Mouse (Mus musculus) forebrain, embryonic 16.5 days (tissue): ENCODE measurements around the gene Mov10. TPM values are rescaled to one million over a fixed set of nuclear protein-coding genes. Genes with fewer than 3 reads are reported as not detected.

Source experiments
- ATAC-seq: fragments of 200-750 bp; cut with Nextera tagmentation; 2 replicates; pipeline ENCODE4 v1.8.0; 2017; ENCODE audit warnings: mild to moderate bottlenecking, moderate library complexity
- H3K27ac ChIP-seq: fragments of 300-500 bp; sonication (generic); 2 replicates; pipeline ENCODE4 v1.5.1; 2014; ENCODE audit warnings: low read length, control low read depth
- H3K27me3 ChIP-seq: fragments of 300-500 bp; sonication (generic); replicated peaks from 2 replicates; pipeline ENCODE4 v1.6.1; 2014; ENCODE audit warnings: low read length; ENCODE audit not compliant: control insufficient read depth, insufficient read depth
- H3K36me3 ChIP-seq: fragments of 300-500 bp; sonication (generic); 2 replicates; pipeline ENCODE4 v1.6.1; 2014; ENCODE audit not compliant: control insufficient read depth, insufficient read depth
- H3K4me1 ChIP-seq: fragments of 300-500 bp; sonication (generic); replicated peaks from 2 replicates; pipeline ENCODE4 v1.6.1; 2014; ENCODE audit warnings: low read length; ENCODE audit not compliant: control insufficient read depth, insufficient read depth
- H3K4me2 ChIP-seq: fragments of 300-500 bp; sonication (generic); 2 replicates; pipeline ENCODE4 v1.6.1; 2014; ENCODE audit warnings: mild to moderate bottlenecking, low read length, control low read depth
- H3K4me3 ChIP-seq: fragments of 300-500 bp; sonication (generic); replicated peaks from 2 replicates; pipeline ENCODE4 v1.5.1; 2014; ENCODE audit warnings: mild to moderate bottlenecking, low read length, control low read depth
- H3K9ac ChIP-seq: fragments of 300-500 bp; sonication (generic); replicated peaks from 2 replicates; pipeline ENCODE4 v1.6.1; 2014; ENCODE audit warnings: low read depth, low read length, control low read depth
- H3K9me3 ChIP-seq: fragments of 300-500 bp; sonication (generic); 2 replicates; pipeline ENCODE4 v1.6.1; 2016; ENCODE audit warnings: low read length; ENCODE audit not compliant: control insufficient read depth
- WGBS: fragments of 180-500 bp; shearing (Covaris S2); extraction: QIAGEN DNeasy Blood & Tissue Kit; methylation state at CpG from one replicate; pipeline ENCODE4 v1.1.7; 2014; 5-methylcytosine and 5-hydroxymethylcytosine counted together
- polyA plus RNA-seq: library from polyadenylated mRNA; unstranded; fragments of >200 nt; fragmentation: Nextera tagmentation; extraction: Ambion mirVana; gene quantifications from 2 replicates; pipeline ENCODE4 v1.2.1, GENCODE M21; 2015

Mov10 gene
- polyA plus RNA-seq, 1 experiment from 2014 or later: 8.7 TPM

- no peak overlapping the region for H3K27ac ChIP-seq
- no peak overlapping the region for H3K4me3 ChIP-seq
- ATAC-seq: no peak
- H3K27me3 ChIP-seq: no peaks in the 10 kb centered on the region
- peaks cover 7% of the 10 kb centered on the region for H3K36me3 ChIP-seq
- no peaks in the 10 kb centered on the region for H3K9me3 ChIP-seq
- no peaks in the 10 kb centered on the region for H3K4me1 ChIP-seq
- H3K9ac ChIP-seq: no peak overlapping the region
- no peak overlapping the region for H3K4me2 ChIP-seq
- 96% methylated on average over 4 of the region's 4 CpGs for WGBS
Measured at GRCm38 (mm10) chr3:104846601-104847000, 28.2 kb upstream of the Mov10 start.

GRCm38 (mm10) chr3:104841049-104841448, 22.7 kb upstream of the Mov10 start:
- Histone ChIP-seq H3K4me3 (no peak overlapping the region), H3K36me3 (peaks cover 13% of the 10 kb centered on the region), H3K4me2 (no peak overlapping the region), H3K9me3 (no peaks in the 10 kb centered on the region), H3K27me3 (no peaks in the 10 kb centered on the region), H3K4me1 (no peaks in the 10 kb centered on the region), H3K9ac (no peak overlapping the region), H3K27ac (no peak overlapping the region)
- 98% methylated on average over 5 of the region's 5 CpGs for WGBS
- ATAC-seq: no peak

- no peak overlapping the region for H3K4me3 ChIP-seq
- WGBS: 98% methylated on average over 3 of the region's 3 CpGs
- H3K9ac ChIP-seq: no peak overlapping the region
- H3K27me3 ChIP-seq: no peaks in the 10 kb centered on the region
- no peak for ATAC-seq
- H3K27ac ChIP-seq: no peak overlapping the region
- H3K4me2 ChIP-seq: no peak overlapping the region
- H3K9me3 ChIP-seq: no peaks in the 10 kb centered on the region
- H3K4me1 ChIP-seq: no peaks in the 10 kb centered on the region
- H3K36me3 ChIP-seq: peaks cover 19% of the 10 kb centered on the region
Measured at GRCm38 (mm10) chr3:104835797-104836196, 17.4 kb upstream of the Mov10 start.

GRCm38 (mm10) chr3:104822413-104822812, 4.0 kb upstream of the Mov10 start:
- H3K27me3 ChIP-seq: no peaks in the 10 kb centered on the region
- no peak overlapping the region for H3K9ac ChIP-seq
- peaks cover 8% of the 10 kb centered on the region for H3K4me1 ChIP-seq
- ATAC-seq: no peak
- no peak overlapping the region for H3K4me3 ChIP-seq
- 93% methylated on average over 3 of the region's 3 CpGs for WGBS
- H3K4me2 ChIP-seq: no peak overlapping the region
- no peak overlapping the region for H3K27ac ChIP-seq
- no peaks in the 10 kb centered on the region for H3K9me3 ChIP-seq
- H3K36me3 ChIP-seq: peaks cover 2% of the 10 kb centered on the region; the same call in 1 of the 2 replicates

- Histone ChIP-seq H3K4me2 (no peak overlapping the region), H3K4me3 (no peak overlapping the region), H3K27ac (no peak overlapping the region), H3K36me3 (peaks cover 2% of the 10 kb centered on the region; the same call in 1 of the 2 replicates), H3K4me1 (peaks cover 11% of the 10 kb centered on the region), H3K9ac (no peak overlapping the region), H3K27me3 (no peaks in the 10 kb centered on the region), H3K9me3 (no peaks in the 10 kb centered on the region)
- no peak for ATAC-seq
- 46% methylated on average over 1 of the region's 1 CpGs for WGBS
Measured at GRCm38 (mm10) chr3:104820426-104820825, 2.1 kb upstream of the Mov10 start.

DNA sequence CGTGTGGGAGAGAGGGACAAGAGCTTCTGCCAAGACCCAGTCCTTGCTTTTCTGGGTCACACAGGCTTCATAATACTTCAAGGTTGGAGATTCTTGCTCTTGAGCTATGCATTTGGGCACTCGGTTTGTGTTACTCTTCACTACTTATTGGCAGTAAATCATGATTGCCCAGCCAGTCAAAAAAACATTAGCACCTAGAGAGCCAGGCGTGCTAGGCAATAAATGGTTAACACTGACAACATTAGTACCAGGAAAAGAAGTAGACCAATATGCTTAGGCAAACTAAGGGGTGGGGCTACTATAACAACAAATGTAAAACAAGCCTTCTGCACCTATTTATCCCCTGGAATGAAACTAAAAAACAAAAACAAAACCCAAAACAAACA, 379 bp upstream of the Mov10 start:
- Histone ChIP-seq H3K9me3 (no peaks in the 10 kb centered on the region), H3K36me3 (no peaks in the 10 kb centered on the region), H3K27ac (no peak overlapping the region), H3K27me3 (no peaks in the 10 kb centered on the region), H3K9ac (no peak overlapping the region), H3K4me3 (peak overlapping the region; percentile 83; the same call in 1 of the 2 replicates), H3K4me1 (peaks cover 11% of the 10 kb centered on the region), H3K4me2 (peak overlapping the region; percentile 98)
- no peak for ATAC-seq
- WGBS: 7% methylated on average over 3 of the region's 3 CpGs

DNA sequence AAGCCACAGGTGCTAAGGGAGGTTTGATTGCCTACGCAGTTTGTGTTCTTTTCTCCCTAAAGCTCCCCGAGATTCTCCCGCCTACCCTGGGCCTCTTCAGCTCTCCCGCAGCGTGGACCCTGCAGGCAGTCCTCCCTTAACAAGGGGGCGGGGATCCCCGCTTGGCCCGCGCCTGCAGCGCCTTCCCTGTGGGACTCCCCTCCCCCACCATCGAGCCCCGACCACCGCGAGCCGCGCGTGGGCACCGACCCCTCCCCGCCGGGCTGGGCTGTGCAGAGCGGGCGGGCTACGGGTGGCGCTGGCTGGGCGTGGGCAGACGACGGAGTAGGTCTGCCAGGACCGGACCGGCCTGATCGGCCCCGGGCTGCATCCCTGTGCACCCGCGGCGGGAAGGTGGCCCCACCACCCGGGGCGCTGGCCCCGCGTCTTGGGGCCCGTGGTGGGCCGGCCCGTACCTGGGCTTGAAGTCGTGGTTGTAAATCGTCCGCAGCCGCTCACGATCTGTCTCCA, 827 bp downstream of the Mov10 start:
- WGBS: under 1% methylated on average over 44 of the region's 46 CpGs
- H3K9ac ChIP-seq: peak overlapping the region; percentile 82

DNA sequence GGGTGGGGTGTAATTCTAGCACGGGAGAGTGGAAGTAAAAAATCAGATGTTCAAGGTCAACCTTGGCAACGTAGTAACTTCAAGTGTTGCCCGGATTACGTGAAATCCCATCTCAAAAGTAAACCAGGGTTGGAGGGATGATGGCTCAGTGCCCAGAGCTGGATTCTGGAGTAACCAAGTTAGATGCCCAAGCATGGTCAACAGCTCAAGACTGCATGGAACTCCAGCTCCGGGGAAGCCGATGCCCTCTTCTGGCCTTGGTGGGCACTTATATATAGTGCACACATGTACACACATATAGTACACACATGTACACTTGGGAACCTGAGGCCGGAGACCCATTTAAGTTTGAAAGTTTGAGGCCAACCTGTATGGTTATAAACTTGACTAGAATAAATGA, 2.2 kb downstream of the Mov10 start:
- H3K4me2 ChIP-seq: no peak overlapping the region
- 97% methylated on average over 7 of the region's 7 CpGs for WGBS
- no peak for ATAC-seq
- no peaks in the 10 kb centered on the region for H3K9me3 ChIP-seq
- H3K36me3 ChIP-seq: no peaks in the 10 kb centered on the region
- peaks cover 11% of the 10 kb centered on the region for H3K4me1 ChIP-seq
- H3K27ac ChIP-seq: no peak overlapping the region
- no peaks in the 10 kb centered on the region for H3K27me3 ChIP-seq
- no peak overlapping the region for H3K9ac ChIP-seq
- H3K4me3 ChIP-seq: no peak overlapping the region

More for the DNA sequence above, 827 bp downstream of the Mov10 start:
- Histone ChIP-seq H3K27ac (peak overlapping the region; percentile 11; the same call in 1 of the 2 replicates), H3K4me3 (peak overlapping the region; percentile 83), H3K4me2 (peak overlapping the region; percentile 98), H3K4me1 (peaks cover 11% of the 10 kb centered on the region), H3K27me3 (no peaks in the 10 kb centered on the region), H3K36me3 (no peaks in the 10 kb centered on the region), H3K9me3 (no peaks in the 10 kb centered on the region)
- peak; percentile 81 for ATAC-seq

DNA sequence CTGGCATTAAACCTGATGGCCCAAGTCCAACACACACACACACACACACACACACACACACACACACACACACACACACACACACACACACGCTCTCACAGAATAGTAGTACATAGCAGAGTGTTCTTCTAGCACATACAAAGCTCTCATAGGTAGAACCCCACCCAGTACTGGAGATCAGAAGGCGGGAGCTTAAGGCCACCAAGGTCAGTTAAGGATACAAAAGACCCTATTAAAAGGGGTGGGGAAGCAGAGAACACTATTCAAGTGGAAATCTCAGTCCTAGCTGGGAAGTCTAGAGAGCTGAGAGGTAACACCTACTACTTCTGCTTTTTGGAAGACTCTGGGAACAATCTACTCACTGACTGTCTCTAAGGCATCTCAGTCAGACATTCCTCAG, 3.0 kb downstream of the Mov10 start:
- no peak overlapping the region for H3K4me2 ChIP-seq
- peaks cover 11% of the 10 kb centered on the region for H3K4me1 ChIP-seq
- whole genome bisulfite sequencing: 82% methylated on average over 2 of the region's 2 CpGs
- H3K27me3 ChIP-seq: no peaks in the 10 kb centered on the region
- no peaks in the 10 kb centered on the region for H3K9me3 ChIP-seq
- H3K27ac ChIP-seq: no peak overlapping the region
- no peak overlapping the region for H3K9ac ChIP-seq
- no peak for ATAC-seq
- no peaks in the 10 kb centered on the region for H3K36me3 ChIP-seq
- H3K4me3 ChIP-seq: no peak overlapping the region

- no peak overlapping the region for H3K4me2 ChIP-seq
- H3K27me3 ChIP-seq: no peaks in the 10 kb centered on the region
- ATAC-seq: no peak
- WGBS: 89% methylated on average over 1 of the region's 1 CpGs
- no peak overlapping the region for H3K4me3 ChIP-seq
- H3K9ac ChIP-seq: no peak overlapping the region
- peaks cover 11% of the 10 kb centered on the region for H3K4me1 ChIP-seq
- no peaks in the 10 kb centered on the region for H3K9me3 ChIP-seq
- no peak overlapping the region for H3K27ac ChIP-seq
- H3K36me3 ChIP-seq: no peaks in the 10 kb centered on the region
Measured at GRCm38 (mm10) chr3:104814746-104815145, 3.6 kb downstream of the Mov10 start.
